Mouse (Mus musculus) kidney, postnatal 0 days (tissue): ENCODE measurements at regions not wholly inside any gene's neighbourhood (a gene's known extent, or its start where the extent isn't known, plus 50 kb on each side); places are given as distances from the start of the nearest gene placed in this dataset.

Experiments used
- ATAC-seq: fragments of 200-750 bp; cut with Nextera tagmentation; replicated peaks from 2 replicates; pipeline ENCODE4 v1.8.0; 2017; ENCODE audit warnings: low read depth, moderate number of reproducible peaks, moderate TSS enrichment, moderate library complexity; ENCODE audit not compliant: low FRiP score
- DNase-seq: peaks from one replicate; pipeline ENCODE4 v3.0.0-alpha.2; 2016; ENCODE audit warnings: low spot score
- H3K27ac ChIP-seq: fragments of 300-500 bp; sonication (generic); 2 replicates; pipeline ENCODE4 v1.5.1; 2014; ENCODE audit warnings: mild to moderate bottlenecking
- H3K27me3 ChIP-seq: fragments of 300-500 bp; sonication (generic); 2 replicates; pipeline ENCODE4 v1.6.1; 2014; ENCODE audit warnings: low read length, mixed read lengths; ENCODE audit not compliant: insufficient read depth
- H3K36me3 ChIP-seq: fragments of 300-500 bp; sonication (generic); 2 replicates; pipeline ENCODE4 v1.6.1; 2014; ENCODE audit warnings: low read length, mixed read lengths; ENCODE audit not compliant: insufficient read depth
- H3K4me1 ChIP-seq: fragments of 300-500 bp; sonication (generic); replicated peaks from 2 replicates; pipeline ENCODE4 v1.6.1; 2014; ENCODE audit warnings: antibody characterized with exemption, low read length, mixed read lengths; ENCODE audit not compliant: insufficient read depth
- H3K4me2 ChIP-seq: fragments of 300-500 bp; sonication (generic); 2 replicates; pipeline ENCODE4 v1.6.1; 2014; ENCODE audit warnings: mild to moderate bottlenecking, low read length, moderate library complexity, mixed read lengths
- H3K4me3 ChIP-seq: fragments of 300-500 bp; sonication (generic); replicated peaks from 2 replicates; pipeline ENCODE4 v1.5.1; 2014; ENCODE audit warnings: low read depth, low read length
- H3K9ac ChIP-seq: fragments of 300-500 bp; sonication (generic); 2 replicates; pipeline ENCODE4 v1.6.1; 2014; ENCODE audit warnings: low read depth, low read length
- H3K9me3 ChIP-seq: fragments of 300-500 bp; sonication (generic); replicated peaks from 2 replicates; pipeline ENCODE4 v1.6.1; 2016; ENCODE audit warnings: low read length, inconsistent platforms, mixed read lengths
- CTCF ChIP-seq: IDR thresholded peaks from 2 replicates; pipeline ENCODE4 v1.5.1; 2016; ENCODE audit warnings: antibody characterized with exemption, low read depth, mild to moderate bottlenecking, moderate library complexity
- WGBS: fragments of 180-500 bp; shearing (Covaris S2); extraction: QIAGEN DNeasy Blood & Tissue Kit; methylation state at CpG from one replicate; pipeline ENCODE4 v1.1.7; 2014; 5-methylcytosine and 5-hydroxymethylcytosine counted together

DNA sequence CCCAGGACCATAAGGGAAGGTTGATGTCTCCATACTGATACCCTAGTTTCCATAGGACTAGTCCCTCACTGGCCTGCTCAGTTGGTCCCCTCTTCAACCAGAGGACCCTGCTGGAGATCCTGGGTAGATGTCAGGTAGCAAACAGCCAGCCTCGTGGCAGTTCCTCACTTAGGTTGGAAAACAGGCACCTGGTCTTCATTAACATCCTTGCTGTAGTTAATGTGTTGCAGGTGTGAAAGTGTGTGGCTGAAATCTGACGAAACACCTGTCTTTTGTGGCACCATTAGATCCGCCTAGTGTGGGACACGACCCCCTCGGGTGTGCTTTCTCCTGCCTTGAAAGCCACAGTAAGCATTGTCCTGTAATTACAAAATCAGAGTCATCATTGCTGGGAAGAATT lies 551.9 kb downstream of the Nfib start:
- Histone ChIP-seq H3K9ac (no peak overlapping the region), H3K9me3 (no peaks in the 10 kb centered on the region), H3K27me3 (no peaks in the 10 kb centered on the region), H3K27ac (no peak overlapping the region), H3K36me3 (no peaks in the 10 kb centered on the region), H3K4me3 (no peak overlapping the region), H3K4me2 (no peak overlapping the region), H3K4me1 (no peaks in the 10 kb centered on the region)
- DNase-seq (no peak), ATAC-seq (no peak)
- WGBS, result 70% methylated on average over 5 of the region's 5 CpGs
- no peak for TF ChIP-seq CTCF

DNA sequence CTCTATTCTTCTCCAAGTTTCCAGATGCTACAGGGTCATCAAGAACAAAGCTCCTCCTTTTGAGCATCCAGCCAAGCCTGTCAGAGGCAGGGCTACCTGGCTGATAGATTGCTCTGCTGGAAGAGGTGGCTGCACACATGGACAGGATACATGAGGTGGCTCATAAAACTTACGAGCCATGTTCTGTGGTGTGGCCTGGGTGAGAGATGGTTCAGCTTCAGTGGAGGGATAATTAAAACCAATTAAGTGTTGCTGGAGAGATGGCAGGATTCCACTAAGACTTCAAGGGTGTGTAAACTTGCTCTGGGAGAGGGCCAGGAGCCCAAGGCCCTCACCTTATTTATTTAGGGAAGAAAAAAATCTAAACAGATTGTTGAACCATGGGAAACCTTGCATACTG lies 555.6 kb downstream of the Nfib start:
- no peak overlapping the region for H3K4me2 ChIP-seq
- 28% methylated on average over 1 of the region's 1 CpGs for WGBS

DNA sequence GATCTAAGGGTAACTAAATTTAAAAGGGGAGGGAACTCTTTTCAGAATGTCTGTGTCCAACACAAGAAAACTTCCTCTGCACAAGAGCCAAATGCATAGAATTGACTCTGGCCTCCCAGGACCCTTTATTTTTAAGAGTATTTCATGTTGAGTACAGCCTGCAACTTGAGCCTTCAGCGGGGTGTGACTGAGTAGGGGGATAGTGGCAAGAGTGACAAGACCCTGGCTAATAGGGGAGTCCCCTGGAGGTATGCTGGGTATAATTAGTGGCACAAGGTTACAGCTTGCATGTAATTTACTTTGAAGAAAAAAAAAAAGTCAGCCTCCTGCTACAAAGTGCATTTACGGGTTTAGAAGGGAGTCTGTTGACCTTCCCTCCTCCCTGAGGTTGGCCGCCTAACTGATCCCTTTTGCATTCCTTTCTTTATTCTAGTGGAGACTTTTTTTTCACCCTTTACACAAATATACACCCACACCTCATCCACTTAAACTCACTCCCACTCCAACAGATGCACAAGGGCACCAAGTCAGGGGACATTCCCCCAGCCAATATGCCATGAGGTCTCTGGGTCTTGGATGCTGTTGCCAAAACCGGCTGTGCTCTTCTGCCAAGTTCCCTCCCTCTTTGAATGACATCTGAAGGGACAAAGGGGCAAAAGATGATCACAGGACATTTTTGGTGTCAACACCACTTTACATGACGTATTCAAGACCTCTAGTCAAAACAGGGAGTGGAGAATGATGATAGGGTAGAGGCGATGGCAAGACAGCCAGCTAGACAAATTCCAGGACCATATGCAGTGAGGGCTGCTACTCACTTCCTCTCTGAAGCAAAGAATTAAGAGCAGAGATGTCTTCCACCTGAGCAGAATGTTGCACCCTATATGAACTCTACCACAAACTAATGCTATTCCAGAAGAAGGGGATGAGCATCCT lies 557.2 kb downstream of the Nfib start:
- WGBS, result 25% methylated on average over 6 of the region's 6 CpGs
- no peak; the same call in 1 of the 2 replicates for ATAC-seq

More for the DNA sequence above, 555.6 kb downstream of the Nfib start:
- peak; percentile 53 for DNase-seq
- no peaks in the 10 kb centered on the region for H3K9me3 ChIP-seq
- ATAC-seq, result peak; percentile 54
- H3K9ac ChIP-seq, result no peak overlapping the region
- no peak for TF ChIP-seq CTCF
- no peaks in the 10 kb centered on the region for H3K36me3 ChIP-seq
- no peak overlapping the region for H3K27ac ChIP-seq
- H3K4me3 ChIP-seq, result no peak overlapping the region
- no peaks in the 10 kb centered on the region for H3K4me1 ChIP-seq
- peaks cover 3% of the 10 kb centered on the region; the same call in 1 of the 2 replicates for H3K27me3 ChIP-seq

DNA sequence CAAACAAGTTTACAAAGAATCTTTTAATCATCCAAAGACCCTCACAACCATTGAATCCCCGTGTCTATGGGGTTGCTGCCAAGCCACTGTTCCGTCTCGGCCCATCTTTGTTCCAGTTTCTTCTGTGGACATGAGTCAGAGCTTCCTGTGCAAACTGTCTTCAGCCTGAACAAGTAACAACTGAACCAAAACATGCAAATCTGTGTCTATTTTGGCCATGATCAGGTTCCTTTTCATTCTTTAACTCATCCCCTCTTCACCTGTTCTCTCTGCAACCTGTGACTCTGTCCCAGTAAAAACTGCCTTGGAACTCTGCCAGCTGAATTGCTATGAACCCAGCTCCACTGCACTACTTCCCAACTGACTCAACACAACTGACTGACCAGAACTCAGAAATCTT lies 563.2 kb downstream of the Nfib start:
- Histone ChIP-seq H3K27ac (no peak overlapping the region), H3K9ac (no peak overlapping the region), H3K4me1 (no peaks in the 10 kb centered on the region), H3K27me3 (peaks cover 3% of the 10 kb centered on the region; the same call in 1 of the 2 replicates), H3K36me3 (no peaks in the 10 kb centered on the region), H3K4me3 (no peak overlapping the region), H3K9me3 (no peaks in the 10 kb centered on the region), H3K4me2 (no peak overlapping the region)
- ATAC-seq, result no peak
- TF ChIP-seq CTCF, result no peak
- DNase-seq, result no peak
- 76% methylated on average over 3 of the region's 3 CpGs for WGBS

More for the DNA sequence above, 557.2 kb downstream of the Nfib start:
- H3K36me3 ChIP-seq, result no peaks in the 10 kb centered on the region
- H3K4me3 ChIP-seq, result no peak overlapping the region
- H3K4me1 ChIP-seq, result no peaks in the 10 kb centered on the region
- H3K9me3 ChIP-seq, result no peaks in the 10 kb centered on the region
- peak; percentile 68 for DNase-seq
- no peak overlapping the region for H3K4me2 ChIP-seq
- peaks cover 3% of the 10 kb centered on the region; the same call in 1 of the 2 replicates for H3K27me3 ChIP-seq
- H3K9ac ChIP-seq, result no peak overlapping the region
- no peak for TF ChIP-seq CTCF
- no peak overlapping the region for H3K27ac ChIP-seq

DNA sequence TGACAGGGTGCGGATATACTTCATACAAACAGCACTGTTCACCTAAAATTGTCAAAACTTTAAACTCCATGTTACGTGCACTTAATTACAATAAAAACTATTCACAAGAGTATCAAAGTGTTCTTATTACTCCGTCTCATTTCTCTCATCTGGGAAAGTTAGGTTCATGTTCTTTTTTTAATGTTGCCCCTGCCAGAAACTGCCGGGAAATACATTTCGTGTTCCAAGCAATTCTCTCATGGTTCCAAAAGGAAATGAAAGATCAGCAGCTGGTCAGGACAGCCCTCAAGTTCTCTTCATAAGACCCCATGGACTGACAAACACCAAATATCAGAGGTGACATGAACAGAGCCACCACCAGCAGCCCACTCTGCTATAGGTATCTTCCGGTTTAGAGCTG lies 565.7 kb downstream of the Nfib start:
- H3K27ac ChIP-seq, result no peak overlapping the region
- no peak overlapping the region for H3K4me2 ChIP-seq
- no peak overlapping the region for H3K9ac ChIP-seq
- H3K9me3 ChIP-seq, result no peaks in the 10 kb centered on the region
- no peaks in the 10 kb centered on the region for H3K36me3 ChIP-seq
- H3K4me3 ChIP-seq, result no peak overlapping the region
- no peaks in the 10 kb centered on the region for H3K27me3 ChIP-seq
- no peak for DNase-seq
- no peak for ATAC-seq
- 85% methylated on average over 6 of the region's 6 CpGs for WGBS
- no peak for TF ChIP-seq CTCF
- H3K4me1 ChIP-seq, result no peaks in the 10 kb centered on the region

DNA sequence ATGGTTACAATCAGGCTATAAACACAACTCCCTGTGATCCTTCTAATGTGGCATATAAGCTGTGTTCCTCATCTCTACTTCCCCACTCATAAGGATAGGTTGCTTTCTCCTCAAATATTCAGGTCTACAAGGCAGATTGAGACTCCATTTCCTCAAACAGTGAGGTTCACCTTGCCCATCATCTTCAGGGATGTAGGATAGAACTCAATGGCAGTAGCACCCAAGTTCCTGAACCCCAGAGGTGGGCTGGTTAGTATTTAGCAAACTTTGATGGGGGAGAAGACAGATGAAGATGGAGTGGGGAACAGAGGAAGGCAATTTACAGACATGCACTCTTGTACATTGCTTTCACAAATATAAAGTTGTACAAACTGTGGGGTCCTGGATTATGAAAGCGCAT lies 566.5 kb downstream of the Nfib start:
- Histone ChIP-seq H3K9ac (no peak overlapping the region), H3K27ac (no peak overlapping the region), H3K36me3 (no peaks in the 10 kb centered on the region), H3K9me3 (no peaks in the 10 kb centered on the region), H3K4me2 (no peak overlapping the region), H3K27me3 (no peaks in the 10 kb centered on the region), H3K4me3 (no peak overlapping the region), H3K4me1 (no peaks in the 10 kb centered on the region)
- TF ChIP-seq CTCF, result no peak
- ATAC-seq (no peak), DNase-seq (no peak)
- WGBS, result 97% methylated on average over 1 of the region's 1 CpGs
